Mouse (Mus musculus) embryonic facial prominence, embryonic 11.5 days (tissue): Measurements from ENCODE around the gene Folr2. TPM values are rescaled to one million over a fixed set of nuclear protein-coding genes. Genes with fewer than 3 reads are reported as not detected.

Experiments used
- ATAC-seq: fragments of 200-750 bp; cut with Nextera tagmentation; replicated peaks from 2 replicates; pipeline ENCODE4 v1.8.0; 2017; ENCODE audit warnings: low read depth; ENCODE audit not compliant: insufficient number of reproducible peaks, low FRiP score, low TSS enrichment
- DNase-seq: peaks from one replicate; pipeline ENCODE4 v3.0.0-alpha.2; 2015; ENCODE audit warnings: low spot score
- H3K27ac ChIP-seq: fragments of 300-500 bp; sonication (generic); replicated peaks from 2 replicates; pipeline ENCODE4 v1.5.1; 2014; ENCODE audit warnings: mild to moderate bottlenecking, low read depth, low read length, control low read depth
- H3K27me3 ChIP-seq: fragments of 300-500 bp; sonication (generic); 2 replicates; pipeline ENCODE4 v1.6.1; 2014; ENCODE audit warnings: mild to moderate bottlenecking, low read length, moderate library complexity, mixed read lengths; ENCODE audit not compliant: control insufficient read depth, insufficient read depth
- H3K36me3 ChIP-seq: fragments of 300-500 bp; sonication (generic); replicated peaks from 2 replicates; pipeline ENCODE4 v1.6.1; 2014; ENCODE audit warnings: low read depth, mild to moderate bottlenecking, low read length, moderate library complexity, mixed read lengths; ENCODE audit not compliant: control insufficient read depth, insufficient read depth
- H3K4me1 ChIP-seq: fragments of 300-500 bp; sonication (generic); 2 replicates; pipeline ENCODE4 v1.6.1; 2014; ENCODE audit warnings: low read length, mixed read lengths; ENCODE audit not compliant: control insufficient read depth, insufficient read depth
- H3K4me2 ChIP-seq: fragments of 300-500 bp; sonication (generic); 2 replicates; pipeline ENCODE4 v1.6.1; 2014; ENCODE audit warnings: low read depth, mild to moderate bottlenecking, control low read depth, low read length, moderate library complexity
- H3K4me3 ChIP-seq: fragments of 300-500 bp; sonication (generic); 2 replicates; pipeline ENCODE4 v1.5.1; 2014; ENCODE audit warnings: low read depth, low read length, control low read depth
- H3K9ac ChIP-seq: fragments of 300-500 bp; sonication (generic); replicated peaks from 2 replicates; pipeline ENCODE4 v1.6.1; 2014; ENCODE audit warnings: mild to moderate bottlenecking, control low read depth, low read length
- H3K9me3 ChIP-seq: fragments of 300-500 bp; sonication (generic); replicated peaks from 2 replicates; pipeline ENCODE4 v1.6.1; 2016; ENCODE audit warnings: mild to moderate bottlenecking, low read length, inconsistent platforms, mixed read lengths; ENCODE audit not compliant: control insufficient read depth
- WGBS: fragments of 180-500 bp; shearing (Covaris S2); extraction: QIAGEN DNeasy Blood & Tissue Kit; methylation state at CpG from one replicate; pipeline ENCODE4 v1.1.7; 2014; 5-methylcytosine and 5-hydroxymethylcytosine counted together
- polyA plus RNA-seq: library from polyadenylated mRNA; unstranded; fragments of >200 nt; fragmentation: Nextera tagmentation; extraction: Ambion mirVana; gene quantifications from 2 replicates; pipeline ENCODE4 v1.2.1, GENCODE M21; 2014

Gene Folr2
- polyA plus RNA-seq, 1 experiment from 2014 or later: not detected

GRCm38 (mm10) chr7:101860978-101861377 lies 4.0 kb upstream of the Folr2 start:
- no peak for ATAC-seq
- no peak for DNase-seq
- Histone ChIP-seq H3K4me3 (no peak overlapping the region), H3K9me3 (no peaks in the 10 kb centered on the region), H3K36me3 (no peaks in the 10 kb centered on the region), H3K4me2 (no peak overlapping the region), H3K27me3 (no peaks in the 10 kb centered on the region), H3K27ac (no peak overlapping the region), H3K4me1 (no peaks in the 10 kb centered on the region), H3K9ac (no peak overlapping the region)

- no peak for DNase-seq
- no peaks in the 10 kb centered on the region for H3K9me3 ChIP-seq
- no peaks in the 10 kb centered on the region for H3K27me3 ChIP-seq
- no peak overlapping the region for H3K27ac ChIP-seq
- H3K4me1 ChIP-seq: no peaks in the 10 kb centered on the region
- H3K9ac ChIP-seq: no peak overlapping the region
- 81% methylated on average over 9 of the region's 9 CpGs for WGBS
- ATAC-seq: no peak
- no peaks in the 10 kb centered on the region for H3K36me3 ChIP-seq
- H3K4me2 ChIP-seq: no peak overlapping the region
- no peak overlapping the region for H3K4me3 ChIP-seq
These were observed 1.4 kb upstream of the Folr2 start for GRCm38 (mm10) chr7:101858362-101858761.

DNA sequence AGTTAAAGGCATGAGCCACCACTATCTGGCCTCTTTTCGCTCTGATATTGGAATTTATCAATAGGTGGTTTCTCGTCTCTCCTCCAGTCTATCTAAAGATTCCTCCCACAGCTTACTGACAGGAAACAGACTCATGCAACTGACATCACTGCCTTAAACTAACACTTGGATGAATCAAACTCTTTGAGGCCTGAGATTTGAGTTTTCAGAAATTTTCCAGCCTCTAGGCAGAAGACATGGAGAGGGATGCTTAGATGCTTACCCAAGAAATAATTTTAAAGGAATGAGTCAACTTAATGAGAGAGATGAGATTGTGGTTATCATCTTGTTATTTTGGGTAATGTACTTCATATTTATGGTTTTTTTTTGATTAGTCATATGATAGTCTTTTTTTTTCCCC lies 3.2 kb downstream of the Folr2 start:
- ATAC-seq: no peak
- no peak for DNase-seq
- WGBS: 84% methylated on average over 2 of the region's 2 CpGs
- H3K4me3 ChIP-seq: no peak overlapping the region
- no peak overlapping the region for H3K27ac ChIP-seq
- no peaks in the 10 kb centered on the region for H3K4me1 ChIP-seq
- no peak overlapping the region for H3K9ac ChIP-seq
- H3K9me3 ChIP-seq: no peaks in the 10 kb centered on the region
- H3K4me2 ChIP-seq: no peak overlapping the region
- H3K36me3 ChIP-seq: no peaks in the 10 kb centered on the region
- H3K27me3 ChIP-seq: no peaks in the 10 kb centered on the region

- 83% methylated on average over 6 of the region's 6 CpGs for WGBS
- Histone ChIP-seq H3K27ac (no peak overlapping the region), H3K27me3 (no peaks in the 10 kb centered on the region), H3K4me1 (no peaks in the 10 kb centered on the region), H3K4me2 (no peak overlapping the region), H3K4me3 (no peak overlapping the region), H3K9me3 (no peaks in the 10 kb centered on the region), H3K36me3 (no peaks in the 10 kb centered on the region), H3K9ac (no peak overlapping the region)
- no peak for DNase-seq
- ATAC-seq: no peak
These were observed 4.1 kb downstream of the Folr2 start for GRCm38 (mm10) chr7:101852846-101853245.

DNA sequence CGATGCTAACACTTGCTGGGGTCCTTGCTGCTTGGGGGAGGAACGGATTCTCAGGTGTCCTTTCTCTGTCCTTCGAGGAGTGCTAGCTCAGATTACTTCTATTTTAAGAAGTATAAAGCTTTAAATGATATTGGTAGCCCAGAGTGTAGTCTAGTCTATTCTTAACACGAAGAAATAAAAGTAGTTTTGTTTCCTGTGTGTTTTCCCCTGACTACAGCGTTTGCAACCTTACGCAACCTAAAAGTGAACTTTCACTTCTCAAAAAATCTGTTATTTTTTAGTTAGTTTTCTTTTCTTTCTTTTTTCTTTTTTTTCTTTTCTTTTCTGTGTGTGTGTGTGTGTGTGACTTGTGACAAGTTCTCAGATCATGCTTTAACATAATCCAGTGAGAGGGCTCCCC lies 5.3 kb downstream of the Folr2 start:
- no peak for DNase-seq

DNA sequence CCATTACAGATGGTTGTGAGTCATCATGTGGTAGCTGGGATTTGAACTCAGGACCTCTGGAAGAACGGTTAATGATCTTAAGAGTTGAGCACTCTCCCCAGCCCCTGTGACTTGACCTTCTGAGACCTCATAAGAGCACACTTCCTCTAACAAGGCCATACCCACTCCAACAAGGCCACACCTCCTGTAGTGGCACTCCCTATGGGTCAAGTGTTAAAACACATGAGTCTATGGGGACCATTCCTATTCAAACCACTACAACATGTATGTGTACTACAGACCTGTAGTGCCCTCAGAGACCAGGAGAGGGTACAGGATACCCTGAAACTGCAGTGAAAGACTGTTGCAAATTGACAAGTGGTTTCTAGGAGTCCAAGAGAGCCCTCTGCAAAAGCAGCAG lies 9.1 kb downstream of the Folr2 start:
- H3K9me3 ChIP-seq: no peaks in the 10 kb centered on the region
- no peaks in the 10 kb centered on the region for H3K4me1 ChIP-seq
- DNase-seq (no peak), ATAC-seq (no peak)
- H3K27me3 ChIP-seq: no peaks in the 10 kb centered on the region
- H3K36me3 ChIP-seq: no peaks in the 10 kb centered on the region
- no peak overlapping the region for H3K27ac ChIP-seq
- WGBS: 85% methylated on average over 1 of the region's 1 CpGs
- H3K9ac ChIP-seq: no peak overlapping the region
- H3K4me2 ChIP-seq: no peak overlapping the region
- no peak overlapping the region for H3K4me3 ChIP-seq

More for the DNA sequence above, 5.3 kb downstream of the Folr2 start:
- 77% methylated on average over 6 of the region's 6 CpGs for WGBS
- Histone ChIP-seq H3K27me3 (no peaks in the 10 kb centered on the region), H3K4me1 (no peaks in the 10 kb centered on the region), H3K9me3 (no peaks in the 10 kb centered on the region), H3K4me2 (no peak overlapping the region), H3K9ac (no peak overlapping the region), H3K27ac (no peak overlapping the region), H3K4me3 (no peak overlapping the region), H3K36me3 (no peaks in the 10 kb centered on the region)
- no peak for ATAC-seq

DNA sequence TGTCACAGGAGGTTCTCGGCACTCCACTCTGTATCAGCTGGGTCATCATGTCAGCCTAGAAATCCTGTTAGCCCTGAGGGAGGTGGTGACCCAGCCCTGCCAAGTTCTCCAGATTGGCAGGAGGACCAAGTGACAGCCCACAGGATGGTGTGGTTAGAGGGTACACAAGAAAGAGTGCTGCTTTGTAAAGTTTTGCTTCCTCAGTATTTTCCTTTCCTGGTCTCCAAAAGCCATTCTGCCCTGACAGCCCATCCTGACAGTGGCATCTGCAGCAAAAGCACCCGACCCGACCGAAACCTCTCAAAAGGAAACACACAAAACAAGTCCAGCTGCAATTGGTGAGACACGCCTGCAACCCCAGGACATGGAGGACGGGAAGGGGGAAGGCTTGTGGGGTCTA lies 12.8 kb downstream of the Folr2 start:
- Histone ChIP-seq H3K4me1 (no peaks in the 10 kb centered on the region), H3K4me2 (no peak overlapping the region), H3K36me3 (no peaks in the 10 kb centered on the region), H3K27ac (no peak overlapping the region), H3K4me3 (no peak overlapping the region), H3K9ac (no peak overlapping the region), H3K9me3 (no peaks in the 10 kb centered on the region), H3K27me3 (no peaks in the 10 kb centered on the region)
- DNase-seq (no peak), ATAC-seq (no peak)
- WGBS: 71% methylated on average over 6 of the region's 6 CpGs

DNA sequence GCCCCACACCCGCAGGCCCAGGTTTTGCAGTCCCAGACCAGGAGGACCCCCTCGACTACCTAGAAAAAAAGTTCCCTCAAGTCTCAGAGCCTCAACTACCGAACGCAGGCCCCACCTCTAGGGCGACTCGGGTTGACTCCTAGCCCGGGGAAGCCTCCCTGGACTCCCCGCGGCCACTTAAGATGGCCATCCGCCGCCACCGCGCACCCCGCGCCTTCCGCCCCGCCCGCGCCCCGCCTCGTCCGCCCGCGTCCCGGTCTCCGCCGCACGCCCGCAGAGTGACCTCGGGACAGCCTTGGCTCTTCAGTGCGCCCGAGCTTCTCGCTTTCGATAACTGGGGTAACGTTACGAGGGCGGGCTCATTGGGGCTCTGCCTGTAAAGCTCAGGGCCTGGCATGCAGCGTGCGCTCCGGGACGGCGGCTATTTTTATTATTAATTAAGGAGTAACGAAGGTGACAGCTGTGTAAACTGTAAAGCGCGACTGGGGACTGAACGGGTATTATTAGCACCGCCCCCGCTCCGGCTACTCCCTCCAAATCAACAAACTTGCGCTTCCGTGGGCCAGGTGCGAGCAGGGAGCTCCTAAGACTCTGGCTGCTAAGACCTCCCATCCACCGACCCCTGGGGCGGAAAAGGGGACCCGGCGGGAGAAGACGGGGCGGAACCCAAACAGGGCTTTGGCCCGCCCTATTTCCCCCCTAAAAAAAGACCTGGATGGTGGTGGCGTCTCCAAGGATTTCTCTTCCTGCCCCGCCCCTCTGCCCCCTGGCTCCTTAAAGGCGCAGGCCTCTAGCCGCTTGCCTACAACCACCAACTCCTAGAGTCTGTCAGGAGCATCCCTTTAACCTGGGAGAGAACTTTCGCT lies 19.2 kb downstream of the Folr2 start, which contains the start of gene Inppl1:
Gene Inppl1, minus strand, starts transcription at position 624 of the 866 bp plus-strand sequence.
- ATAC-seq (peak; percentile 85), DNase-seq (peak; percentile 95)
- Histone ChIP-seq H3K9me3 (no peaks in the 10 kb centered on the region), H3K27ac (peak within 1 kb of the TSS; percentile 95), H3K9ac (peak within 1 kb of the TSS; percentile 98), H3K27me3 (no peaks in the 10 kb centered on the region), H3K4me2 (peak within 1 kb of the TSS; percentile 84), H3K36me3 (peaks cover under 1% of the 10 kb centered on the region; the same call in 1 of the 2 replicates), H3K4me3 (peak within 1 kb of the TSS; percentile 88), H3K4me1 (peaks cover 5% of the 10 kb centered on the region; the same call in 1 of the 2 replicates)
- under 1% methylated on average over 64 of the region's 64 CpGs for WGBS
